Mouse (Mus musculus) cerebellum, adult (tissue): ENCODE measurements at regions not wholly inside any gene's neighbourhood (a gene's known extent, or its start where the extent isn't known, plus 50 kb on each side); places are given as distances from the start of the nearest gene placed in this dataset.

Source experiments
- ATAC-seq: cut with Nextera tagmentation; 2 replicates; pipeline ENCODE4 v1.9.2; 2017; ENCODE audit warnings: mild to moderate bottlenecking, moderate library complexity, mixed read lengths; ENCODE audit not compliant: insufficient number of reproducible peaks, low FRiP score, low TSS enrichment

DNA sequence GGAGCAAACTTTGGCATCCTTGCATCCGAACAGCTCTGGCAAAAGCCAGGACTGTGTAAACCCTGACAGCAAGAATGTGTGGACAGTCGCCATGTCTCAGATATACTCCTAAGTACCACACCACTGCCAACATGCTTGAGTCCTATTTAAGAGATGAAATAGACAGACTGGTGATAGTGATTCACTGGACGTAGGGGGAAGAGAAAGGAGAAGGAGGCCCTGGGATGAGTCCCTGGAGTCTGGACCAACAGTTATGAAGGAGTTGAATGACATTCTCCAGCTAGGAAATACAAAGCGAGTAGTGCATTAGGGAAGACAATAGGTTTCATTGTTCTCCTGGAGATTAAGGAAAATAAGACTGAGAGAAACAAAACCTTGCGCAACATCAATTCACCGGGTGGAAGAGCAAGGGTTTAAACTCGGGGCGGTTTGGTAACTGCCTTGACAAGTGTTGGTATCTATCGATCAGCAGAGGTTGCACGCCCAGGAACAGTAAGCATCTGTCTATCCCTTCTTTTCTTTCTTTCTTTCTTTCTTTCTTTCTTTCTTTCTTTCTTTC lies 54.3 kb upstream of the Nrbf2 start:
- ATAC-seq, result no peak

DNA sequence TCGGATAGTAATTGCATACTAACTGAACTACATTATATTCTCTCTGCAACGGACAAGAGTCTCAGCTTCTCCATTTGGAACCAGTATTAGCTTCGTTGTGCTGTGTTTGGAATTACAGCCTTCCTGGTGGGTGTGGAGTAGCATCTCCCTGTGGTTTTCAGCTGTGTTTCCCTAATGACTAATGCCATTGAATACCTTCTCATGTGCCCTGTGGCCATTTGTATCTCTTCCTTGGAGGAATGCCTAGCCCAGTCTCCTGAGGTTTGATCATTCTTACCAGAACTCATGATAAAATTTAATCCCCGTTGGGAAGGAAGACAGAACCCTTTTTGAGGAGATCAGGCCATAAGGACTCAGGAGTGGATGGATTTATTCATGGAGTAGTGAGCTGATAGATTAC lies 59.6 kb upstream of the Nrbf2 start:
- ATAC-seq, result no peak

DNA sequence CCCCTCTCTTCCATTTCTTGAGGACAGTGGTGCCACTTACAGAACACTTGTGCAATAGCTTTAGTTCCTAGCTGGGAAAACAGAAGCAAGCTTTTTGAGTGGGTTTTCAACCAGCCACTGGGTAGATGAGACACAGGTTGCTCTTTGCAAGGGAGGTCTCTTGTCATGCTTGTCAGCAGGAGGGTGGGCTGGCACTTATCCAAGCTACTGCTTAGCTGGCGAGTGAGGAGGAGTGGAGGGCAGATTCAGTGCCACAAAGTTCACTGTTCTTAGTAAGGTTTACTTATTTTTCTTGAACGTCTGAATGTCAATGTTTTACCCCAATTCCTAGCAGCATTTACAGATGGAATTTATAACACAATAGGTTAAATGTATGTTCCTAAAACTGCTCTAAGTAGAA lies 65.9 kb upstream of the Nrbf2 start:
- no peak for ATAC-seq

DNA sequence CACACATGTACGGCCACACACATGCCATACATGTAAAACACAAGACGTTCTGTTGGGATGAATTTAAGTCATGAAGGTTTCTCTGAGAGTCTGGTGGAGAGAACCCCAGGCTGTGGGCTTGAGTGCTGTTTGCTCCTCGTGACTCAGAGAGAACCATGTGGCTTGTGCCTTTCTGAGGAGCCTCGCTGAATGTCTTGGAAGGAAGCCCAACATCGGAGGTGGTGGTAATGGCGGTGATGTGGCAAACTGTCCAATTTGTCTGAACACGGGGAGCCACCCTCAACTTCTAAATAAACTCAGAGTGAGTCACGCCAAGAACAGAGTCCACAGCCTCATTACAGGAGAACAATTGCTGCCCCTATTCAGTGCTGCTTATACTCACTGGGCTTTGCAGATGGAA lies 75.7 kb upstream of the Nrbf2 start:
- ATAC-seq, result no peak

GRCm38 (mm10) chr10:67361281-67361680 lies 76.2 kb upstream of the Nrbf2 start:
- ATAC-seq, result no peak

- no peak for ATAC-seq
Measured at GRCm38 (mm10) chr10:67364595-67364994, 79.5 kb upstream of the Nrbf2 start.

DNA sequence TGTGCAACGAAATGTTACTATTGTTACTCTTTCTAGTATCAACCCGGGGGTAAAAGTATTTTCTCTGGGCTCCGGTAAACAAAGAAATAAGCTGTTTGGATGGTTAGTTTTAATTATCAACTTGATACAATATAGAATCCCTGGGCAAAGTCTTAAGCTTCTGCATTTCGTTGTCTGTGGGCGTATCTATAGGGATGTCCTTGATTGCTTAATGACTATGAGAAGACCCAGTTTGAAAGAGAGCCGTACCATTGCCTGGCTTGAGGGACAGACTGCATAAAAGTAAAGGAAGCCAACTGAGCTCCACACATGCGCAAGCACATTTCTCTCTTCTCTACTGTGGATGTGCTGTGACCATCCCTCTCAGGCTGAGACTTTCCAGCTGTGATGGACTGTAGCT lies 80.1 kb upstream of the Nrbf2 start:
- ATAC-seq, result no peak

- ATAC-seq, result no peak
Measured at GRCm38 (mm10) chr10:67372569-67373161, 87.6 kb upstream of the Nrbf2 start.

DNA sequence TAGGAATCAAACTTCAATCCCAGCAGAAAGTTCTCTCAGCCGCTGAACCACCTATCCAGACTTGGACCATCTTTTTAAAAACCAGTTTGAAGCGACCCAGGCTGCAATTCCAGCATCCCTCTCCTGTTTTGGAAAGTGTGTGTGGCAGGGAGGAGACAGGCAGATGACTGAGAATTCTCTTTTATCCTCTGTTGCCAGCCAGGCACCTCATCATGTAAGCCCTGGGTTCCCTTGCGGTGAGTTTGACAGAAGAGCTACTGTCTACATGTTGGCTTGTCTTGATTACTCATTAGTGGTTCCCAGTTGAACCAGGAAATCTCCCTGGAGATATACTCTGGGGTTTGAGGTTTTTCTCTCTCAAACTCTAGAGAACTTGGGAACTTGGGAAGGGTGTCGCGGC lies 91.5 kb upstream of the Nrbf2 start:
- ATAC-seq, result no peak

DNA sequence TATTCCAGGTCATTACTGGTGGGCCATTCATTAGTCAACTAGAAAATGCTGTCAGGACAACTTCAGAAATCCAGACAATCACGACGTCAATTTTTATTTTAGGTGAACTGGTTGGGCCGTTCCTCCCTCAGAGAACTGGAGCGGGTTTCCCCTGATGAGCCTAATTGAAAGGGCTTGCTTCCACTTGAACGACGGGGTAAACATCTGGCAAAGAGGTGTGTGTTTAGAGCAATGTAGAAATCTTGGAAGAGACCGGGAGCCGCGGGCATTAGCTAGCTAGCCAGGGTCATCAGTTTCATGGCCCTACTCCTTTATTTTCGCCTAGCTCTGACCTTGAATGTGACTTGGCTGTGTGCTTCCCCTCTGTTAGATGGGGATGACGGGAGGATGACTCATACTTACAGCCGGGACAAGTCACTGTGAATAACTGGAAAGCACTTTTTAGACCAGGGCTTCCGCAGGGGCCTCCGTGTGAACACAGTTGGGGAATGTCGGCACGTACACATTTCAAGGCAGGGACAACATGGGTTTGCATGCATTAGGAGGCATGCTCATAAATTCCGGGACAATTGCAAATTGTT lies 92.6 kb upstream of the Nrbf2 start:
- no peak for ATAC-seq

DNA sequence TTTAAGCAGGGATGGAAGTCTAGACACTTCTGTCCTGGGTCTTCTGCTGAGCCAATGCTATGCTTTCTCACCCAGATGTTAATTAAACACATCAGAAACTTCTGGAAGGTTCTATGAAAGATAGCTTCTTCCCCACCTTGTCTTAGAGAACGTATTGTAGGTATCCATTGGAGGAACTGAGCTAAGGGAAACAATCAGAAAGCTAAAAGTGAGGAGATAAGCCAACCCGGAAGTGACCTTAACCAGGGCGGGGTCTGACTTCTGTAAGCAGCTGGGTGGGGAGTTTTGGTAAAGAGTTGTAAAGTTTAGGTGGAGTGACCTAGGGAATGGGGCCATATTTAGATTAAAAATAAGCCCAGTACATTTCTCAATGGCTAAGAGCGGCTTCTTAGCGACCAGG lies 95.1 kb upstream of the Nrbf2 start:
- ATAC-seq, result no peak

- ATAC-seq, result no peak
Measured at GRCm38 (mm10) chr10:67383352-67383751, 98.2 kb upstream of the Nrbf2 start.

GRCm38 (mm10) chr10:67383802-67384567 lies 98.9 kb upstream of the Nrbf2 start:
- ATAC-seq, result no peak

DNA sequence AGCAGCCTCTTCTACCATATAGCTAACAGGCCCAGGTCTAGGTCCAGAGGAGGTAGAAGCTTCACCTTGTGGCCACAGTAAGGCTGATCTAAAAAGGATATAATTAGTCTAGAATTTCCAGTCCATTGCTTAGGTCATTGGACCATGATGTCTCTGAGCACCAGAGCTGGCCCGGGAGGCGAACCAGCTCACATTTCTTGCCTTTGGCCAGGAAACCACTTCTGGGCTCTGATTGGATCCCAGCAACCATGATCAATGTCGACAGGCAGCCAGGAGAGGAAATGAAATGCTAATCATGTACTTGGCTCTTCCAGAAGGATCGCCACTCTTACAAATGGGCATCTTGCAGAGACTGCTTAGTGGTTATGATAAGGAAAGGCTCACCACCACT lies 99.5 kb upstream of the Nrbf2 start:
- no peak for ATAC-seq

DNA sequence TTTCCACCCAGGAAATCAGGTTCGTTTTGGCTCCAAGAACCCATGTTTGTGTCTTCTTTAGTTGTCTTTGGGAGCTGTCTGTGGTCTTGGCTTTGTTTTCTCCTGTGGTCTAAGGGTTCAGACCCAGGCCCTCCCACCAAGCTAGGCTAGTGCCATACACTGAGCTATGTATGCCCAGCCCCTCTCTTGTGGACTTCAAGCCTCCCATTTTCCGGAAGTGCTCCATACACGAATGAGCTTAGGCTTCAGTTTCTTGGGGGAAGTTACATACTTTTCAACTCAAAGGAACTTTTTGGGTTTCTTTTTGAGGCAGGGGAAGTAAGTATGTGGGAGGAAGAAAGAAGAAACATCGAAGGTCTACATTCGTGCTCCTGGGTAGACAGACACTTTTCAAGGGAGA lies 100.9 kb upstream of the Nrbf2 start:
- no peak for ATAC-seq

DNA sequence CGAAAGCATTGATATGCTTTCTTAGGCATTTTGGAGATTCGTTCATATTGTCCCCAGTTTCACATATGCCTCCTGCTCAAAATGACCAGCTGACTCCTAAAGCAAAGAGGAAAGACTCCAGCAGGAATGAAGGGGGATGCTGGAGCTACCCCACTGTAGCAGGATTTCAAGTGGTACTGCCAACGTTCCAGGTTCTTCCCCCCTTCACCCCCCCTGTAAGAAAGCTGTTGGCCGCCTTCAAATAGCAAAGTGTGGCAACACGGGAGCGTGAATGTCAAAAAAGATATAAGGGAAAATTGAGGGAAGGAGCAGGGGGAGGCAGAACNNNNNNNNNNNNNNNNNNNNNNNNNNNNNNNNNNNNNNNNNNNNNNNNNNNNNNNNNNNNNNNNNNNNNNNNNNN lies 103.7 kb upstream of the Nrbf2 start:
- ATAC-seq, result no peak

DNA sequence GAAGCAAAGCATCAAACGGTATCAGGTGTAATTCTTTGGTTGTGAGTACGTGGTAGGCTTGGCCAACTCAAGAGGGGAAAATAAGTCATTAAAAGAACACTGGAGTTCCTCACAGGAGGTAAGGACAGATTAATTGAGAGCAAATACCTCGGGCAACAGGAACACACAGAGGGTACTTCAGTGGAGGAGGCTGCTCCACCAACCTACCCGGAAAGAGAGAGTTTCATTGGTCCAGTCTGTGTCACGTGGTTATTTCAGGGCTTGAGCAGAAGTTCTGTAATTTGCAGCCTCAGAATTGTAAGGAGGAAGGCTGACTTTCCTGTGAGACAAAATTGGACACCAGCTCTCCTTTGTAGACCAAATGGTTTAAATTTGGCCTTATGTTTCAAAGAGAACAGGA lies 115.3 kb upstream of the Nrbf2 start:
- ATAC-seq, result no peak

- ATAC-seq, result no peak
Measured at GRCm38 (mm10) chr10:67401409-67401808, 116.3 kb upstream of the Nrbf2 start.

GRCm38 (mm10) chr10:67417529-67417928 lies 117.7 kb upstream of the Egr2 start:
- ATAC-seq, result no peak

DNA sequence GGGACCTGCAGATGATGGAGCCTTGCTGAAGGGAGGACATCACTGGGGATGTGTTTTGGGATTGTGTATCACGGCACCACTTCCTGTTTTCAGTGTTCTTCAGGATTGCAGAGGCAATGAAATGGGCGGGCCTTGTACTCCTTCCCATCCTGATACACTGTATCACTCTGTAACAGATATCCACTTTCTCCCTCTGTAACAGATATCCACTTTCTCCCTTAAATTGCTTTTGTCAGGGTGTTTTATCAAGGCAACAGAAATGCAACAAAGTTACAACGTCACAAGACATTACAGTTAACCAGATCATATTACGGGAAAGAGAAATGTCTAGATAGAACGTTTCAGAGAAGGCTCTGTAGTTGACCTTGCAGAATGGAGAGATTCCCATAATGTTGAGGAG lies 114.5 kb upstream of the Egr2 start:
- no peak for ATAC-seq

- ATAC-seq, result no peak
Measured at GRCm38 (mm10) chr10:67425407-67425806, 109.9 kb upstream of the Egr2 start.

DNA sequence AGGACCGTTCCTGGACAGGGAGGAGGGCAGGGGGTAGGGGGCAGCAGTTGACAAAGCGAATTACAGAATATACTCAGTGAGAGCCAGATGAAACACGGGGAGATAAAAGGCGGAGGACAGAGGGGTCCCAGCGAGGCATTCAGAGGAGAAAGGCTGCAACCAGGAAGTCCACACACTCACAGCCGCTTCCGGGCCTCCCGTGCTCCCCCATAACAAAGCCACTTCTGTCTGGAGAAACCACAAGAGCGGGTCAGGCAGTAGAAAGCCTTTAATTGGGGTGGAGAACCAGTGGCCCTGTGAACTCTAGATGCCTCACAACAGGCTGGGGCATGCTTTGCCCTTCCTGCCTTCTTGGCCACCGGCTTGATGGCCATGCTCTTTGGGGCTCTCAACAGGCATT lies 108.1 kb upstream of the Egr2 start:
- no peak for ATAC-seq
